Mouse (Mus musculus): ENCODE measurements around the gene Cntf.

- TF ChIP-seq POLR2A (IDR thresholded peaks at IDR 0.05; ENCODE audit: borderline replicate concordance, extremely low read depth, insufficient read depth, insufficient read length, poor library complexity, severe bottlenecking) (no peak), CTCF (IDR thresholded peaks at IDR 0.05; ENCODE audit: borderline replicate concordance, extremely low read depth, insufficient read depth, insufficient read length) (no peak)
Measured at GRCm38 (mm10) chr19:12796328-12796931, 31.0 kb upstream of the Cntf start.
